Mouse (Mus musculus): Measurements from ENCODE around the gene Xlr3c. TPM values are rescaled to one million over a fixed set of nuclear protein-coding genes. Genes with fewer than 3 reads are reported as not detected.

Gene Xlr3c
- polyA plus RNA-seq, 1 experiment, result not detected

Other genes starting within 250 kb of the Xlr3c start
- not detected in 2 replicates for gene Pnma5, start 228.3 kb downstream of the Xlr3c start, polyA plus RNA-seq (2011; ENCODE audit: insufficient read length, low read depth, missing spikeins)
- not detected in 2 replicates for gene Pnma3, start 200.6 kb downstream of the Xlr3c start, polyA plus RNA-seq (2011; ENCODE audit: insufficient read length, low read depth, missing spikeins)
- gene Xlr4a, start 182.9 kb downstream of the Xlr3c start, polyA plus RNA-seq (2011; ENCODE audit: insufficient read length, low read depth, missing spikeins), result not detected in 2 replicates
- 0.67 TPM in 1 of 2 replicates, not detected in the other for gene Xlr3a, start 168.3 kb downstream of the Xlr3c start, polyA plus RNA-seq (2011; ENCODE audit: insufficient read length, low read depth, missing spikeins)
- gene Gm14685, start 148.3 kb downstream of the Xlr3c start, polyA plus RNA-seq (2011; ENCODE audit: insufficient read length, low read depth, missing spikeins), result not detected in 2 replicates
- not detected in 2 replicates for gene Xlr5b, start 116.6 kb downstream of the Xlr3c start, polyA plus RNA-seq (2011; ENCODE audit: insufficient read length, low read depth, missing spikeins)
- gene DXBay18, start 115.9 kb downstream of the Xlr3c start, polyA plus RNA-seq (2011; ENCODE audit: insufficient read length, low read depth, missing spikeins), result not detected in 2 replicates
- not detected in 2 replicates for gene Spin2d, start 88.4 kb downstream of the Xlr3c start, polyA plus RNA-seq (2011; ENCODE audit: insufficient read length, low read depth, missing spikeins)
- gene Xlr3b, start 73.2 kb downstream of the Xlr3c start, polyA plus RNA-seq (2011; ENCODE audit: insufficient read length, low read depth, missing spikeins), result 2.5 and 2.9 TPM in 2 replicates
- gene Xlr4b, start 51.1 kb downstream of the Xlr3c start, polyA plus RNA-seq (2011; ENCODE audit: insufficient read length, low read depth, missing spikeins), result not detected in 2 replicates
- 2.8 and 4.0 TPM in 2 replicates for gene F8a, start 37.1 kb downstream of the Xlr3c start, polyA plus RNA-seq (2011; ENCODE audit: insufficient read length, low read depth, missing spikeins)
- gene Xlr4c, start 22.3 kb downstream of the Xlr3c start, polyA plus RNA-seq (2011; ENCODE audit: insufficient read length, low read depth, missing spikeins), result not detected in 2 replicates
- not detected in 2 replicates for gene Xlr5a, start 27.6 kb upstream of the Xlr3c start, polyA plus RNA-seq (2011; ENCODE audit: insufficient read length, low read depth, missing spikeins)
- gene Xlr5c, start 27.6 kb upstream of the Xlr3c start, polyA plus RNA-seq (2011; ENCODE audit: insufficient read length, low read depth, missing spikeins), result not detected in 2 replicates
- not detected in 2 replicates for gene Gm45015, start 71.5 kb upstream of the Xlr3c start, polyA plus RNA-seq (2011; ENCODE audit: insufficient read length, low read depth, missing spikeins)
- 35.4 and 42.6 TPM in 2 replicates for gene Zfp275, start 77.2 kb upstream of the Xlr3c start, polyA plus RNA-seq (2011; ENCODE audit: insufficient read length, low read depth, missing spikeins)
- not detected in 2 replicates for gene Gm18336, start 133.3 kb upstream of the Xlr3c start, polyA plus RNA-seq (2011; ENCODE audit: insufficient read length, low read depth, missing spikeins)
- gene Zfp92, start 145.7 kb upstream of the Xlr3c start, polyA plus RNA-seq (2011; ENCODE audit: insufficient read length, low read depth, missing spikeins), result not detected in 2 replicates
- not detected in 2 replicates for gene Trex2, start 170.0 kb upstream of the Xlr3c start, polyA plus RNA-seq (2011; ENCODE audit: insufficient read length, low read depth, missing spikeins)
- 25.2 and 33.5 TPM in 2 replicates for gene Haus7, start 193.7 kb upstream of the Xlr3c start, polyA plus RNA-seq (2011; ENCODE audit: insufficient read length, low read depth, missing spikeins)
- gene Bgn, start 218.2 kb upstream of the Xlr3c start, polyA plus RNA-seq (2011; ENCODE audit: insufficient read length, low read depth, missing spikeins), result 6,335 and 6,763 TPM in 2 replicates
- gene Atp2b3, start 237.7 kb upstream of the Xlr3c start, polyA plus RNA-seq (2011; ENCODE audit: insufficient read length, low read depth, missing spikeins), result not detected in 2 replicates